Mouse (Mus musculus) monocyte, adult 5-6 weeks (primary cell): ENCODE results near the gene Cckar. TPM values are rescaled to one million over a fixed set of nuclear protein-coding genes. Genes with fewer than 3 reads are reported as not detected.
"Not testable (repeated sequence)": the region's sequence is repeated elsewhere in the genome, so short reads cannot be mapped to it uniquely, and the experiment has no call there.

Experiments used
- ATAC-seq: fragments of 153-309, 156-312 bp; replicated peaks from 2 replicates; pipeline ENCODE4 v1.8.0; 2017; ENCODE audit warnings: mild to moderate bottlenecking; ENCODE audit not compliant: low TSS enrichment, insufficient number of reproducible peaks, severe bottlenecking, poor library complexity, low FRiP score
- total RNA-seq: library from RNA; stranded (forward); fragments of 200-1000, 200-491, 200-594 nt; gene quantifications from 3 replicates; pipeline ENCODE4 v1.2.3, GENCODE M21; 2017

The Cckar gene
- total RNA-seq, 1 experiment from 2014 or later, result not detected

DNA sequence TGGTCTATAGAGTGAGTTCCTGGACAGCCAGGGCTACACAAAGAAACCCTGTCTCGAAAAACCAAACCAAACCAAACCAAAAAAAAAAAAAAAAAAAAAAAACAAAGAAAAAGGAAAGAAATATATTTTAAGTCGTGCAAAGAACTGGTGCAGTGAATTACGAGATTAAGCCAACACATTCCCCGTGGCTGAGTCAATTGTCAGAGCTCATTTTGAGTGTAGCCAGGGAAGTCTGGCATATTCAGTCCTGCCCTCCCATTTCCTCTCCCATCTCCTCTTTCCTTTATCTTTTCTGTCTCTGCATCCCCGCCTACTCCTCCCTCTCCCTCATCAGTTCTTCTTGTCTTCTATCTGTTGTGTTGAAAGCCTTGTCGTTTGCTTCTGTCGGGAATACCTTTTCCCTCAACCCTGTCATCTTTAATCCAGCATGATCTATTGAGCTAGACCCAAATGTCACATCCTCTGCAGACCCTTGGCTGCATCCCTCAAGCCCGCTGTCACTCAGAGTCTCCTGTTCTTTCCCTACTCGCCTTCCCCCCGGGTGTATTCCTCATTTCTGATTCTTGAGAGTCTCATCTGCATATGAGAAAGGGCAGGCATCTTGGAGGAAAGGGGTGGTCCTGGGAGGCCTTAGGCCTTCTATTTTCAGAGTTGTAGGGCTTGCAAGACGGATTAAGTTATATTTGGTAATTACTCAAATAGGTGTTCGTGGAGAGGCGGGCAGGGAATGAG lies 29.3 kb downstream of the Cckar start:
- ATAC-seq, result no peak

DNA sequence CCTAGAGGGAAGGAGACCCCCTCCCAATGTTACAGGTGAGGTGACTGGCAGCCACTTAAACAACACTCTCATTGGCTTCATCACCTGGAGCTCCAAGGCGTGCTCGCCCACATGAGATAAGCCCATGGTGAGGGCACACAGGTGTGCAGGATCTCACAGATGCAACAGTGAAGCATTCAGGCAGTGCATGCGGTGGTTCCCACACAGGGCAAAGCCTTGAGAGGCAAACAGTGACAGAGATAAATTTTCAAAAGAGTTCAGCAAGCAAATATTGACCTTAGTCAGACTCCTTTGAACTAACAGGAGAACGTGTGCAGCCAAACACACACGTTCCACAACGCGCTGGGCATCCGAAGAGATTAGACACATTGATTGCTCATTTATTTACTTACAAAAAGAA lies 30.8 kb downstream of the Cckar start:
- no peak for ATAC-seq

DNA sequence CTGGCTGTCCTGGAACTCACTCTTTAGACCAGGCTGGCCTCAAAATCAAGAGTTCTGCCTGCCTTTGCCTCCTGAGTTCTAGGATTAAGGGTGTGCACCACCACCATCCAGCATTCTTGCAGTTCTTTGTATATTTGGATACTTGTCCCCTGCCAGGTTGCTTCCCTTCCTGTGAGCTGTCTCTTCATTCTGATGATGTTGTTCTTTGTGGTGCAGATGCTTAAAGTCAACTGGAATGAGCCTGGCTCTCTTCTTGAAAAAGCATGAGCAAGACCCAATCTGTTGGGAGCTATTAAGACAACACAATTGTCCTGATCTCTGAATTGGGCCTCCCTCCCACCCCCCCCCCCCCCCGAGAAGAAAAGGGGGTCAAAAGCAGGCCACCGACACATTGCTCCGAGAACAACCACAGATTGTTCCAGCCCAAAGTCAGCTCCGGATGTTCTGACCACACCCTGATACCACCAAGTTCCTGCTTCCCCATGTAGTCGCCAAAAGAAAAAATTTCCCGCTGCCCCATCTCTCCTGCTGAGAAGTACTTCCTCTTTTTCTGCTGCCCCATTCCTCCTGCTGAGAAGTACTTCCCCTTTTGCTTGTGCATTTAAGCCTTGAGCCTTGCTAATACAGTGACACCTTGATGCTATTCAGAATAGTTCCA lies 33.9 kb downstream of the Cckar start:
- ATAC-seq, result not testable (repeated sequence)

DNA sequence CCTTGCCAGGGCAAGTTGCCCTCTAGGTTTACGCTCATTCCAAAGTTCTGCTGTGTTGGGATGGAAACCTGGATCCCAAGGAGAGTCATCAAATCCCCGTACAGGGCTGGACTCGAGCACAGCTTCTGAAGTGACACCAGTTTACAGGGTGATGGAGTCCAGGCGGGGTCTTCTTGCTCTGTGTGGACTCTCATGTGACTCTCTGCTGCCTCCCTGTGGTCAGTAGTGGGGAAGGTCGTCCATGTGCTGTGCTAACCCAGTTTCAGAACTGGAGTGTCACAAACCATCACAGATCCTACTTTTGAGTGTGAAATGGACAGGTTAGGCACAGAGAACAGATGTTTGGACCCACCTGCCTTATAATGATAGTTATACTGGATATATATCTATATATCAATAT lies 35.2 kb downstream of the Cckar start:
- no peak for ATAC-seq

DNA sequence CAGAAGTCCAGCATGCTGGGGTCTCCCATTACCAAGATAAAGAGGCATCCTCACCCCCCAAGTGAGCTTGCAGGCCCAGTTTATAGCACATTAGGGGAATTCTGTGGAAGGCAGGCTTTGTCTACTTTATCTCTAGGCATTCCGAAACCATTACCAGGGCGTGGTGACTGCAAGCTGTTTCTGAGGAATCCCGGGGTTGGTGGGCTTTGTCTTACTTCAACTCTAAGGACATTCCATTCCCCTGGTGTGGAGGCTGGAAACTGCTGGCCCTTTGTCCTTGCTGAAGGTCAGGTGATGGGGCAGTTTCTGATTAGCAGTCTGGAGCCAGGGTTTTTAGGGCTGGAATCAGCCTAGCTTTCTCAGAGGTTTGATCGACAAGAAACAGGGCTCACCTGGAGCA lies 36.0 kb downstream of the Cckar start:
- ATAC-seq, result no peak

DNA sequence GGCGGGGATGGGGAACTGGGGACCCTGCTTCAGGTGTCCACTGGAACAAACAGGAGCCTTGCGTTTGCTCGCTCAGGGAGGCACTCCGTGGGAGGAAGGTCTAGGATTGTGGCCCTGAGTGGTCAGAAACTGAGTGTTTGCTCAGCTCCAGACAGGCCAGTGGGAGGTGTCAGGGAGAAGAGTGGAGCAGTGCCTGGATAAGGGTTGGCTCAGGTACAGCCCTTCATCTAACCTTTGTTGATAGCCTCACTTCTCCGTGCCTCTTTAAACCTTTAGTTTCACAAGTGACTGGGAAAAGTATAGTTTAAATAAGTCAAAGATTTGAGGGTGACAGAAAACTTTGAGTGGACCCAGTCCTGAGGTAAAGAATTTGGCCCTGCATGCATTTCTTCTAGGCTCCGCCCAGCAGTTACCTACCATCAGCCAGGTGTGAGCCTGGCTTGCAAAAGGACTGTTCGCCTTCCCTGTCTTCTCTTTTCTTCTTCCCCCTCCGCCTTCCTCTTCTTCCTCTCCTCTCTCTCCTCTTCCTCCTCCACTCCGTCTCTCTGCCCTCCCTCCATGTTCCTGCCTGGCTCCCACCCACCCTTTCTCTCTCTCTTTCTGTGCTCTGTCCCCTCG lies 37.1 kb downstream of the Cckar start:
- no peak for ATAC-seq

DNA sequence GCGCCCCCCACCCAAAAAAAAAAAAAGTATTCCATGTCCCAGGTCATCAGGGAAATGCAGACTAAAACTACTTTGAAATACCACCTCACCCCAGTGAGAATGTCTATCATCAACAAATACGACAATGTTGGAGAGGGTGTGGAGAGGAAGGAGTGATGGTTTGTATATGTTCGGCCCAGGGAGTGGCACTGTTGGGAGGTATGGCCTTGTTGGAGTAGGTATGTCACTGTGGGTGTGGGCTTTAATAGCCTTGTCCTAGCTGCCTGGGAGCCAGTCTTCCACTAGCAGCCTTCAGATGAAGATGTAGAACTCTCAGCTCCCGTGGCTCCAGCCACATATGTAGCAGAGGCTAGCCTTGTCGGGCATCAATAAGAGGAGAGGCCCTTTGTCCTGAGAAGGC lies 39.5 kb downstream of the Cckar start:
- ATAC-seq, result no peak

DNA sequence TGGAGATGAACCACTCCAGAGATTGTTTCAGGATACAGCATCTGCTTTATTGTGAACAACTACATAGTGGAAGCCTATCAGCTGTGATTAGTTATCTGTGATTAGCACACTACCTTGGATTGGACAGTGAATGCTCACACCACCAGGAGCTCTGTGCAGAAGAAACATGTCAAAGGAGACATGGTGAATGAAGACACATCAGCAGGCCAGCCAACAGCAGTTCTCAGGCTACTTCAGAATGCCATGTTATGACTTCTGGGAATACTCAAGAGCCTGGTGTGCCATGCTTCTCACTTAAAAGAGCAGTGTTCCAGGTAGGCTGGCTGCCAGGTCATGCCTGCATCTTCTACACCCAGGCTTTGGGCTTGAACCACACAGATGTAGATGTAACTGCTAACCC lies 43.8 kb downstream of the Cckar start:
- ATAC-seq, result no peak

DNA sequence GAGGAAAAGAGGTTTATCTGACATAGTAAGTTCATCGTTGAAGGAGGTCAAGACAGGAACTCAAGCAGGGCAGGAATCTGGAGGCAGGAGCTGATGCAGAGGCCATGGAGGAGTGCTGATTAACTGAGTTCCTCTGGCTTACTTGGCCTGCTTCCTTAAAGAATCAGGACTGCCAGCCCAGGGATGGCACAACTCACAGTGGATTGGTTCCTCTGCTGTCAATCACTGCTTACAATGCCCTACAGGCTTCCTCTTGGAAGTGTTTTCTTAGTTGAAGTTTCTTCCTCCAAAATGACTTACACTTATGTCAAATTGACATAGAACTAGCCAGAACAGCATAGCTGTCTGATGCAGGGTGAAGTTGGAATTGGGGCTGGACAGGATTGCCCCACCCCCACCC lies 45.1 kb downstream of the Cckar start:
- ATAC-seq, result no peak

DNA sequence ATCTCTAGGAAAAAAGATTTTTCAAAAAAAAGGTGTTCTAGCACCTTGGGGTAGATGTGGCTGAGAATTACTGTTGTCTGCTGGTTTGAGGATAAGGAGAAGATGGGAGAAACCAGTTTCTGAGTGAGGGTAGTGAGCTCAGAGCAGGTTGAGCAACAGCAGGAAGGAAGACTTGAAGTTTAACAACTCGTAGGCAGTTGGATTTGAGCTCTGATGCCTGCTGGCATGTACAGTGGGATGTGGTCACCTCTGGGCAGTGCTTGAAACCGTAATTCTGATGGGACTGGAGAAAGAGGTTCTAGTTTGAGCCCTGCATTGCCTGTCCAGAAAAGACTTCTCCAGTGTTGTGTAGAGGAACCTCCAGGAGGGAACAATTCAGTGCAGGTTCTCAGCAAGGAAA lies 46.0 kb downstream of the Cckar start:
- no peak for ATAC-seq

DNA sequence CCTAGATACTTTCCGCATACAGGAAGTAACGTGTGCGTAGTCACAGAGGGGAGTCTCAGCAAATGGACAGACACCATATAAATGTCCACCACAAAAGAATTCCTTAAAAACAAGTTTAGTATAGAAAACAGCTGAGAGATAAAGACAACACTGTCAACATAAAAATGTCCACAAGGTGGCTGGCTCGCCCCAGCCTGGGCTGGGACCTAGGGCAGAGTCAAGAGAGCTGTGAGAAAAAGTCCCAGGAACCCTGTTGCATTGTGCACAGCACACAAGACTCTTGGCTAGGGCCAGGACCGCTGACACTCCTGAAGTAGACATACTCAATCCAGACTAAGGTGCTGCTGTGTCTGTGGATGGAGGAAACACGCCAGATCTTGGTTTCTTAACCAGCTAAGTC lies 49.6 kb downstream of the Cckar start:
- no peak for ATAC-seq

DNA sequence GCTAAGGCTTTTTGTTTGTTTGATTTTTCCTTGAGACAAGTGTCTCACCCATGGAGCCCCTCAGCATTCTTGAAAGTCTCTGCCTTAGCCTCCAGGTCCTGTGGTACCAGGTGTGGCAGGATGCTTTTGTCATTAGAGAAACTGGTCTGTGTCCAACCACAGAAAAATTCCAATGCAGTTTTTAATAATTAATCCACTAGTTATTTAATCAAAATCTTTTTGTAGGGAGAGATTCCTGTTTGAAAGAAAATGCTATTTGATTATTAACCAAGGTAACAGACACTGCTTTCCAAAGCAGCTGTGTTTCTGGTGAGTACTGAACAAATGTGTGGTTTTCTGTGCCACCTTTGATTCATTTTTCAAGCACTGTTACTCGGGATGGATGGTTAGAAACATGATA lies 50.9 kb downstream of the Cckar start:
- no peak for ATAC-seq

Other genes with a start within 250 kb of the Cckar start
- gene Rbpj, start 241.6 kb downstream of the Cckar start, total RNA-seq, result 24.6 to 49.7 TPM (median 31.9 TPM) in 3 replicates
- 4.4 to 12.6 TPM (median 6.2 TPM) in 3 replicates for gene Tbc1d19, start 101.9 kb upstream of the Cckar start, total RNA-seq